Mouse (Mus musculus) T-helper 1 cell (primary cell): Measurements from ENCODE around the gene Zbtb46.

Source experiments
- in situ Hi-C: fragments of 300-600 bp; cut with MboI, MseI; formaldehyde crosslinking; loops from one replicate; pipeline ENCODE4 v1.15.1; 2025; ENCODE audit warnings: high pct_unique_total_duplicates

The Zbtb46 gene

GRCm38 (mm10) chr2:181409643-181410042, 49.6 kb downstream of the Zbtb46 start:
- in situ Hi-C loops, result no loop called here

- in situ Hi-C loops, result no loop called here
These were observed 55.5 kb downstream of the Zbtb46 start for GRCm38 (mm10) chr2:181403722-181404121.

- in situ Hi-C loops, result no loop called here
These were observed 57.7 kb downstream of the Zbtb46 start for GRCm38 (mm10) chr2:181401497-181401896.

- in situ Hi-C loops, result loop anchor here (25.0 kb wide), 1 partner anchor 190 kb away; the partner anchor contains the start of genes Prpf6, Samd10, Uckl1 and Zfp512b
These were observed 61.9 kb downstream of the Zbtb46 start for GRCm38 (mm10) chr2:181397207-181397761.

- in situ Hi-C loops, result loop anchor here (5.0 to 25.0 kb wide), 2 partner anchors 98 to 193 kb away; partner anchors contain the start of genes Abhd16b, Prpf6, Samd10 and Uckl1
These were observed 65.1 kb downstream of the Zbtb46 start for GRCm38 (mm10) chr2:181394086-181394485.

GRCm38 (mm10) chr2:181392600-181393213, 66.5 kb downstream of the Zbtb46 start:
- in situ Hi-C loops, result loop anchor here (5.0 to 25.0 kb wide), 2 partner anchors 100 to 195 kb away; partner anchors contain the start of genes Abhd16b, Prpf6, Samd10 and Uckl1

- in situ Hi-C loops, result loop anchor here (5.0 to 25.0 kb wide), 2 partner anchors 101 to 196 kb away; partner anchors contain the start of genes Abhd16b, Prpf6, Samd10 and Uckl1
These were observed 67.7 kb downstream of the Zbtb46 start for GRCm38 (mm10) chr2:181391541-181391940.

GRCm38 (mm10) chr2:181391022-181391421, 68.2 kb downstream of the Zbtb46 start:
- in situ Hi-C loops, result loop anchor here (5.0 to 25.0 kb wide), 2 partner anchors 101 to 196 kb away; partner anchors contain the start of genes Abhd16b, Prpf6, Samd10 and Uckl1

- in situ Hi-C loops, result loop anchor here (5.0 to 25.0 kb wide), 2 partner anchors 102 to 197 kb away; partner anchors contain the start of genes Abhd16b, Prpf6, Samd10 and Uckl1
These were observed 68.9 kb downstream of the Zbtb46 start for GRCm38 (mm10) chr2:181390136-181390870.

- in situ Hi-C loops, result loop anchor here (25.0 kb wide), 1 partner anchor 201 kb away; the partner anchor contains the start of genes Prpf6, Samd10, Uckl1 and Zfp512b
These were observed 72.5 kb downstream of the Zbtb46 start for GRCm38 (mm10) chr2:181386663-181387210.

- in situ Hi-C loops, result loop anchor here (25.0 kb wide), 1 partner anchor 201 kb away; the partner anchor contains the start of genes Prpf6, Samd10, Uckl1 and Zfp512b
These were observed 73.3 kb downstream of the Zbtb46 start for GRCm38 (mm10) chr2:181385885-181386284.

- in situ Hi-C loops, result loop anchor here (25.0 kb wide), 1 partner anchor 202 kb away; the partner anchor contains the start of genes Prpf6, Samd10, Uckl1 and Zfp512b
These were observed 74.3 kb downstream of the Zbtb46 start for GRCm38 (mm10) chr2:181384919-181385391.

- in situ Hi-C loops, result loop anchor here (25.0 kb wide), 1 partner anchor 203 kb away; the partner anchor contains the start of genes Prpf6, Samd10, Uckl1 and Zfp512b
These were observed 74.8 kb downstream of the Zbtb46 start for GRCm38 (mm10) chr2:181384463-181384862.

GRCm38 (mm10) chr2:181381631-181382306, 77.5 kb downstream of the Zbtb46 start:
- in situ Hi-C loops, result loop anchor here (25.0 kb wide), 1 partner anchor 206 kb away; the partner anchor contains the start of genes Prpf6, Samd10, Uckl1 and Zfp512b

GRCm38 (mm10) chr2:181381107-181381506, 78.1 kb downstream of the Zbtb46 start:
- in situ Hi-C loops, result loop anchor here (25.0 kb wide), 1 partner anchor 206 kb away; the partner anchor contains the start of genes Prpf6, Samd10, Uckl1 and Zfp512b

- in situ Hi-C loops, result loop anchor here (25.0 kb wide), 1 partner anchor 207 kb away; the partner anchor contains the start of genes Prpf6, Samd10, Uckl1 and Zfp512b
These were observed 79.0 kb downstream of the Zbtb46 start for GRCm38 (mm10) chr2:181380251-181380650.

- in situ Hi-C loops, result loop anchor here (25.0 kb wide), 1 partner anchor 208 kb away; the partner anchor contains the start of genes Prpf6, Samd10, Uckl1 and Zfp512b
These were observed 79.4 kb downstream of the Zbtb46 start, which contains the start of gene Lime1 for GRCm38 (mm10) chr2:181379778-181380177. Gene Lime1 (plus strand): TSS chr2:181380078.

GRCm38 (mm10) chr2:181378701-181379100, 80.5 kb downstream of the Zbtb46 start:
- in situ Hi-C loops, result loop anchor here (25.0 kb wide), 1 partner anchor 209 kb away; the partner anchor contains the start of genes Prpf6, Samd10, Uckl1 and Zfp512b

GRCm38 (mm10) chr2:181377230-181377629, 82.0 kb downstream of the Zbtb46 start:
- in situ Hi-C loops, result loop anchor here (25.0 kb wide), 1 partner anchor 210 kb away; the partner anchor contains the start of genes Prpf6, Samd10, Uckl1 and Zfp512b
